Mouse (Mus musculus) heart, postnatal 10 days (tissue): Measurements from ENCODE around the gene Cyp21a1. TPM values are rescaled to one million over a fixed set of nuclear protein-coding genes. Genes with fewer than 3 reads are reported as not detected.

Experiments
- microRNA-seq, 2 experiments: library from miRNA; unstranded; fragments of <30 nt; microRNA quantifications; one replicate each; pipeline ENCODE4 v1.2.0; 2022
- total RNA-seq, 2 experiments: library from RNA; stranded (reverse); gene quantifications; 2 replicates each; pipeline ENCODE4 v1.2.3; 2021

Gene Cyp21a1
- total RNA-seq, 2 experiments from 2014 or later = not detected

Small RNA genes lying within 50 kb of the gene (microRNA-seq; reads per million reads assigned to microRNA genes)
- 0 reads per million in 2 experiments for gene Gm27471
- 0 reads per million in 2 experiments for gene Mir6970
- gene Mir6971 = 2.1 reads per million in 2 experiments

Other genes starting within 250 kb of the Cyp21a1 start
- gene Notch4, start 240.3 kb downstream of the Cyp21a1 start, total RNA-seq = 10 to 100 TPM; 41.8 to 56.5 TPM
- gene Gpsm3, start 214.8 kb downstream of the Cyp21a1 start, total RNA-seq = 1 to 10 TPM; 5.1 to 5.6 TPM
- gene Pbx2, start 213.3 kb downstream of the Cyp21a1 start, total RNA-seq = 10 to 100 TPM; 26.1 to 30.4 TPM
- 1 to 10 TPM; 1.1 to 1.6 TPM for gene Ager, start 206.7 kb downstream of the Cyp21a1 start, total RNA-seq
- gene Rnf5, start 200.9 kb downstream of the Cyp21a1 start, total RNA-seq = 10 to 100 TPM; 37.0 to 39.2 TPM
- 10 to 100 TPM; 54.4 to 56.5 TPM for gene Agpat1, start 200.3 kb downstream of the Cyp21a1 start, total RNA-seq
- gene Egfl8, start 188.6 kb downstream of the Cyp21a1 start, total RNA-seq = 1 to 10 TPM; 2.1 to 3.5 TPM
- 10 to 100 TPM; 39.0 to 45.7 TPM for gene Ppt2, start 176.1 kb downstream of the Cyp21a1 start, total RNA-seq
- gene Prrt1, start 175.0 kb downstream of the Cyp21a1 start, total RNA-seq = 1 to 10 TPM in 1 of 2 experiments, under 1 TPM in 1; 0.89 to 1.2 TPM
- gene Fkbpl, start 159.8 kb downstream of the Cyp21a1 start, total RNA-seq = 1 to 10 TPM; 8.5 to 9.9 TPM
- 10 to 100 TPM; 19.0 to 19.3 TPM for gene Atf6b, start 157.4 kb downstream of the Cyp21a1 start, total RNA-seq
- 10 to 100 TPM; 63.9 to 66.5 TPM for gene Tnxb, start 134.0 kb downstream of the Cyp21a1 start, total RNA-seq
- 10 to 100 TPM; 15.8 to 19.5 TPM for gene C4b, start 60.7 kb downstream of the Cyp21a1 start, total RNA-seq
- 10 to 100 TPM; 12.5 to 13.5 TPM for gene Stk19, start 32.4 kb upstream of the Cyp21a1 start, total RNA-seq
- gene Dxo, start 32.5 kb upstream of the Cyp21a1 start, total RNA-seq = 10 to 100 TPM; 16.9 to 20.5 TPM
- 10 to 100 TPM; 27.6 to 29.3 TPM for gene Skiv2l, start 45.6 kb upstream of the Cyp21a1 start, total RNA-seq
- 10 to 100 TPM; 21.0 to 21.3 TPM for gene Nelfe, start 45.8 kb upstream of the Cyp21a1 start, total RNA-seq
- 1 to 10 TPM; 3.5 to 7.0 TPM for gene Cfb, start 58.0 kb upstream of the Cyp21a1 start, total RNA-seq
- gene Zbtb12, start 74.9 kb upstream of the Cyp21a1 start, total RNA-seq = 1 to 10 TPM; 5.5 to 9.3 TPM
- not detected for gene Gm20547, start 77.5 kb upstream of the Cyp21a1 start, total RNA-seq
- 1 to 10 TPM; 3.1 to 5.6 TPM for gene C2, start 93.7 kb upstream of the Cyp21a1 start, total RNA-seq
- gene Ehmt2, start 93.9 kb upstream of the Cyp21a1 start, total RNA-seq = 10 to 100 TPM; 52.4 to 58.2 TPM
- not detected for gene Slc44a4, start 109.9 kb upstream of the Cyp21a1 start, total RNA-seq
- 10 to 100 TPM; 12.2 to 12.6 TPM for gene Neu1, start 126.7 kb upstream of the Cyp21a1 start, total RNA-seq
- 1 to 10 TPM; 3.9 to 4.5 TPM for gene Hspa1b, start 154.7 kb upstream of the Cyp21a1 start, total RNA-seq
- gene Gm20481, start 165.4 kb upstream of the Cyp21a1 start, total RNA-seq = not detected
- gene Hspa1a, start 167.6 kb upstream of the Cyp21a1 start, total RNA-seq = 1 to 10 TPM; 2.6 TPM
- 1 to 10 TPM; 4.0 to 4.1 TPM for gene Hspa1l, start 168.1 kb upstream of the Cyp21a1 start, total RNA-seq
- gene Lsm2, start 177.3 kb upstream of the Cyp21a1 start, total RNA-seq = 10 to 100 TPM; 28.8 to 31.7 TPM
- gene Vars, start 196.4 kb upstream of the Cyp21a1 start, total RNA-seq = 10 to 100 TPM; 34.5 to 35.6 TPM
- gene Vwa7, start 212.0 kb upstream of the Cyp21a1 start, total RNA-seq = 1 to 10 TPM; 3.3 to 3.8 TPM
- under 1 TPM in 1 of 2 experiments, not detected in 1; 0.38 TPM for gene Sapcd1, start 223.5 kb upstream of the Cyp21a1 start, total RNA-seq
- gene Msh5, start 242.2 kb upstream of the Cyp21a1 start, total RNA-seq = 1 to 10 TPM; 2.0 TPM
- 100 to 1,000 TPM; 115 to 118 TPM for gene Clic1, start 245.4 kb upstream of the Cyp21a1 start, total RNA-seq